Mouse (Mus musculus): ENCODE results near the gene Unc79.

The Unc79 gene

GRCm38 (mm10) chr12:103211078-103211477, 262.4 kb downstream of the Unc79 start:
- no peak for DNase-seq

GRCm38 (mm10) chr12:103213591-103213990, 264.9 kb downstream of the Unc79 start:
- DNase-seq, result no peak

GRCm38 (mm10) chr12:103214270-103214669, 265.6 kb downstream of the Unc79 start:
- no peak for DNase-seq

- no peak for DNase-seq
Observed at GRCm38 (mm10) chr12:103214797-103215196, 266.1 kb downstream of the Unc79 start.

GRCm38 (mm10) chr12:103215877-103216610, 267.4 kb downstream of the Unc79 start:
- no peak for DNase-seq

GRCm38 (mm10) chr12:103223671-103224070, 275.0 kb downstream of the Unc79 start:
- no peak for DNase-seq

- DNase-seq, result no peak
Observed at GRCm38 (mm10) chr12:103226121-103226520, 277.5 kb downstream of the Unc79 start.

GRCm38 (mm10) chr12:103229058-103229457, 280.4 kb downstream of the Unc79 start:
- no peak for DNase-seq

All from thymus, postnatal 25 days (tissue).